Mouse (Mus musculus): ENCODE measurements around the gene Bcap31.
"Not testable (repeated sequence)": the region's sequence is repeated elsewhere in the genome, so short reads cannot be mapped to it uniquely, and the experiment has no call there.

Bcap31 gene

DNA sequence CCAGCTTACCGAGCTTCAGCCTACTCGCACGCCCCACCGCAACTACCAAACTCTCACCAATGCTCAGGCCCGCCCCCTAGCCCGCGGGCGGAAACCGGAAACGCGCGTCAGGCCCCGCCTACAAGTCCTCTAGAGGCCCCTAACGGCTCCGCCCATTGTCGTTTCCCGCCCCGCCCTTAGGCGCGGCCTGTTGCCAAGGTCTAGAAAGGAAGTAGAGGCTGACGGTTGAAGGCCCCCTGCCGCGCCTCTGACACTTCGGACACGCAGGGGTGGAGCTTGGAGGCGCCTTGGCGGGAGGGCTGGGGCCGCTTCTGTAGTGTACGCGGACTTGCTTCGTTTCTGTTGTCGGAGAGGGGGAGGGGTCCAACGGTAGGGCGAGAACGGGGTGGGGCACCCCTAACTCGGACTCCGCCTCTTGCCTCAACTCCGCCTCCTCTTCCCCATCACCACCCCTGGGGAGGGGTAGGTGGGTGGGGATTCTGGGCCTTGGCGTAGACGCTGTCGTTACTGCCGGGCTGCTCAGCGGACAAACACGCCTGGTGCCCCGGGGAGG is at the start of gene Bcap31, which contains the start of gene Abcd1:
Gene Bcap31, minus strand, starts transcription at position 67 of the 553 bp plus-strand sequence.
Gene Abcd1, plus strand, starts transcription at position 489 of the 553 bp plus-strand sequence.
- DNase-seq, result peak; percentile 95

DNA sequence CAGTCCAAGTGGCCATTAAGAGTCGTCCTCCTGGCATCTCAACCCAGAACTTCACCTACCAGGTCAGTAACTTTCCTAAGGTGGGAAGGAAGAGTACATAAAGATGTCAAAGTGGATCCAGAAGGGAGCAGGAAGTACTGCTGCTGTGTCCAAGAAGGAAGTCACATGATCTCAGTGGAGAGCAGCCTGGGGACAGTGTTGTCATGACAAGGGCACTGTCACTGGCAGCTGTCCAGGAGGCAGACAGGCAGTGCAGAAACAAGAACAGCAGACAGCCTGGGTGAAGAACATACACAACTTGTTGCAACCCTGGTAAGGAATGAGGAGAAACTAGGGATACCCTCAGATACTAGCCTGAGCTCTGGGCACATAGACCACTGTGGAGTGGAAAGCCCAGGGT is 49.3 kb upstream of the Bcap31 start:
- DNase-seq, result peak; percentile 70

DNA sequence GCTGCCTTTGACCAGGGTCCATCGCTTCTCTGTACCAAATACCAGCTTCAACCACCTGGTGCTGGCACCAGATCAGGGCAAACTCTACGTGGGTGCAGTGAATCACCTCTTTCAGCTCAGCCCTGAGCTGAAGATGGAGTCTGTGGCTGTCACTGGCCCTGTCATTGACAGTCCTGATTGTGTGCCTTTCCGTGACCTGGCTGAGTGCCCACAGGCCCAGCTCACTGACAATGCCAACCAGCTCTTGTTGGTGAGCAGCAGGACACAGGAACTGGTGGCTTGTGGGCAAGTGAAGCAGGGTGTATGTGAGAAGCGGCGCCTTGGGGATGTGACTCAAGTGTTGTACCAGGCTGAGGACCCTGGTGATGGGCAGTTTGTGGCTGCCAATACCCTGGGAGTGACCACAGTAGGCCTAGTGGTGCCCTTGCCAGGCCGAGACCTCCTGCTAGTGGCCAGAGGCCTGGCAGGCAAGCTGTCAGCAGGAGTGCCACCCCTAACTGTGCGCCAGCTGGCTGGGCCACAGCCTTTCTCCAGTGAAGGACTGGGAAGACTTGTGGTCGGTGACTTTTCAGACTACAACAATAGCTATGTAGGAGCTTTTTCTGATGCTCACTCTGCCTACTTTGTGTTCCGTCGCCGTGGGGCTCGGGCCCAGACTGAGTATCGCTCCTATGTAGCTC is 42.8 kb upstream of the Bcap31 start:
- no peak for DNase-seq

DNA sequence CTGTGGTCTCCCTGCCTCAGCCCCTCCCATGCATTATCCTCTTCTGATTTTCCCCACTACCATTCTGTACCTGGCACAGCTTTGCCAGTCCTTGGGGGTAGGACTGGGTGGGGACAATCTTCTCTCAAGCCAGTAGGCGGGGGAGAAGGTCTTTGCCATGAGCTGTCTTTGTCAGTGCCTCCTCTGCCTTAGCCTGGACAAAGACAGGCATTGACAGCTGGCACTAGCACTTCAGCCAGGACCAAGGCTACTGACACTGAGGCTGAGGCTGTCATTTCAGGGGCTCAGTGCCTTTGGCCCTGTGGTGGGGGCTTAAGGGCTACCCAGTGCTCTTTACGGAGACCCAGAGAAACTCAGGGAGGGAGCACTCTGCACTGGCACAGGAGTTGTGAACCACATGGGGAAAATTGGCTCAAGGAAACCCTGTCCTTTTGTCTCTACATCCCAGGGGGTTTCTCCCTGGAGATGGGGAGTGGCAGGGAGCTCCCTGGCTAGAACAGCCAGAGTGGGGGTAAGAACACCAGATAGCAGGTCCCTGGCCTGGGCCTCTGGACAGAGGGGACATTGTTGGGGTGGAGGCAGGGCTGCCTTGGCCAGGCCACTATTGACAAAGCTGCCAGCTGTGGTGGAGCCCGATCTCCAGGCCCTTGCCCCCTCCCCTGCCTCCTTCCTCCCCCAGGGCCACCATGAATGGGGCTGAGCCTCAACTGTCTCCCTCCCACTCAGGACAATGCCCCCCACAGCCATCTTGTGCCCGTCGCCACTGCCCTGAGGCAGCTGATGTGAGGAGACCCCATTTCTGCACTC is 40.6 kb upstream of the Bcap31 start, which contains the start of gene Plxnb3:
Gene Plxnb3, plus strand, starts transcription at position 757 of the 807 bp plus-strand sequence.
- DNase-seq, result no peak

- no peak for DNase-seq
These were observed 33.0 kb upstream of the Bcap31 start for GRCm38 (mm10) chrX:73748977-73749376.

GRCm38 (mm10) chrX:73744774-73745481 is 29.0 kb upstream of the Bcap31 start:
- DNase-seq, result no peak

- DNase-seq, result not testable (repeated sequence)
These were observed 23.9 kb upstream of the Bcap31 start for GRCm38 (mm10) chrX:73739841-73740240.

- DNase-seq, result no peak
These were observed 23.2 kb upstream of the Bcap31 start for GRCm38 (mm10) chrX:73739151-73739550.

- DNase-seq, result no peak
These were observed 22.2 kb upstream of the Bcap31 start for GRCm38 (mm10) chrX:73738155-73738554.

DNA sequence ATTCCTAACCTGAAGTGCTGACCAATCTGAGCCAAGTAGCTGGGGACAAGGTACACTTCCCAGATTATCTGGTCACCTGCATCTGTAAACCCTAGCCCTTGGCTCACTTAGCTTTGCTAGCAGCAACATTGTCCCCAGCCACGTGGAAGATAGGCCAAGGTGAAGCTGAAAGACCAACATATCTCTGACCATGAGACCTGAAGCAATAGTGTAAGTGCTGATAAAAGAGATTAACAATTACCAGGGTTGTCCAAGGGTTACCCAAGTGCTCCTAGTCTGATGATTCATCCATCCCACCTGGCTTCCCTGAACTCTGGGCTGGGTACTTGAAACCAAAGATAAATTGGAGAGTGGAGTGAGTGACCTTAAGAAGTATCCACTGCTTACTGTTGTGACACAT is 14.9 kb upstream of the Bcap31 start:
- no peak for DNase-seq

- peak; percentile 60 for DNase-seq
These were observed 2.8 kb upstream of the Bcap31 start for GRCm38 (mm10) chrX:73718686-73719362.

DNA sequence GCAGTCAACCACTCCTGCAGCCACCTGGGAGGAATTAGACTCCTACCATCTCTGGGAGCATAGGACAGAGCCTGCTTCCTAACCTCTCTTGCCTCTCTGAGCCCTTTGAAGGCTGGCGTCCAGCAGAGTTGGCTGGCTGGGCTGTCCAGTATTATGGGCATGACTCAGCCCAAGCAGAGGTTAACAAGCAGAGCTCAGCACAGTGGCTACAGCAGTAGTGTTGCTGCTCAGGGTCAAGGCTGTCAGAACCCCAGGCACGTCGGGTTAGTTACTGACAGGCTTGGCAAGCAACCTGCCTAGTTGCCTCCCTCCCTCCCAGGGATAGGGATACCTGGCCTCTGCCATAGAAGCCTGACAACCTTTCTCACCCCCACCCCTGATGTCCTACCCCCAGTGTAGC is 2.3 kb upstream of the Bcap31 start:
- DNase-seq, result peak; percentile 2

GRCm38 (mm10) chrX:73717667-73718066 is 1.7 kb upstream of the Bcap31 start:
- peak; percentile 19 for DNase-seq

DNA sequence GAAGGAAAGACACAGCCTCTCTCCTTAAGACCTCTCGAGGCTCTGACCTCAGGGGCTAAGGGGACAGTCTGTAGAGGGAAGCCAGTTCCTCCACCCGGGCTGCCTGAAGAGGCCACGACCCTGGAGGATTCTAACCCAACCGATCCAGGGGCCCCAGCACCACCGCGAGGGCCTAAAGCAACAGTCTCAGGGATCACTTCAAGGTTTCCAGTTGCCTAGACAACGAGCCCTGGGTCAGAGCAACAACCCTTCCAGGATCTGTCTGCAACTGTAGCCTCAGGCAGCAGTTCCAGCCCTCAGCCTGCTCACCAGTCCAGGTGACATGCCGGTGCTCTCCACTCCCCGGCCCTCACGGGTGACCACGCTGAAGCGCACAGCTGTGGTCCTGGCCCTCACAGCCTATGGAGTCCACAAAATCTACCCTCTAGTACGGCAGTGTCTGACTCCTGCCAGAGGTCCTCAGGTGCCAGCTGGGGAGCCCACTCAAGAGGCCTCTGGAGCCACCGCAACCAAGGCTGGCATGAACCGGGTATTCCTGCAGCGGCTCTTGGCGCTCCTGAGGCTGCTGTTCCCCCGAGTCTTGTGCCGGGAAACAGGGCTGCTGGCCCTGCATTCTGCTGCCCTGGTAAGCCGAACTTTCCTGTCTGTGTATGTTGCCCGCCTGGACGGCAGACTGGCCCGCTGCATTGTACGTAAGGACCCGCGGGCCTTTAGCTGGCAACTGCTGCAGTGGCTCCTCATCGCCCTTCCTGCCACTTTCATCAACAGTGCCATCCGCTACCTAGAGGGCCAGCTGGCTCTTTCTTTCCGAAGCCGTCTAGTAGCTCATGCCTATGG is 952 bp upstream of the Bcap31 start:
- DNase-seq, result peak; percentile 2

DNA sequence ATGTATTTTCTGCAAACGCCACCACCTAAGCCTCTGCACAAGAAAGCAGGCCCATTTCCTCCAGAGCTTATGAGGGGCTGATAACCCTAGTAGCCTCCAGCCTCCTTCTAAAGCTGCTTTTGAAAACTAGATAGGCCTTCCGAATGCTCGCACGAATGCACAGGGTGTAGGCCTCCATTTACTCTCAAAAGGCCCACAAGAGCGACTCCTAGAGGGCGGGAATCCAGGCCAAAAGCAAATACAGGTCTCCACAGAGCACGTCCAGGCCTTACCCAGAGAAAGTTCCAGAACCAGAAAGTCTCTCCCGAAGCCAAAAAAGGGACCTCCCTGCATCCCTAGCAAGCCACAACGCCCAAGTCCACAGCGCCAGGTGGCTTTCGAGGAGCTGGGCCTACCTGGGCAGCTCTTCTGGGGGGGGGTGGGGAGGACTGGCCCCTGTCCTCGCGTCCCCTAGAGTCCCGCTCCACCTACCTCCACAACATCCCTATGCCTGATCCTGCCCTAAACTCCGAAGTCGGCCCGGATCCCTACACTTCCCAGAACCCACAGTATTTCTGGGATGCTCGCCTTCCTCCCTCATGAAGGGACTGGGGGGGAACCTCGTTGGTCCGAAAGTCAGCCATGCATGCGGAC is 383 bp downstream of the Bcap31 start:
- peak; percentile 43 for DNase-seq

DNA sequence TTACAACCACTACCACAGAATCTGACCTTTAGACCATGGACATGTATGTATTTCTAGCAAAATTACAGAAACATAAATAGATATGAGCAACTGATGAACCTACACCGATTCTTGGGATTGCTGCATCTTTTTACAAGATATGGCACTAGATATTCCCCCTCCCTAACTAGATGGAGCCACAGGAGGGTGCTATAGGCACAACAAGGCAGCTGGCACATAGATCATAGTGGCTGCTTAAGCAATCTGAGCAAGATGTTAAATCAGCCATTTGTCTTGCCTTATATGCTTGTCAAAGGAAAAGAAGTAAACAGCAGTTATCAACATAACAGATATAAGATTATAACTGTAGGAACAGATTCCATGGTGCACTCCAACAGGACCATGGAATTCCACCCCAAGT is 15.5 kb downstream of the Bcap31 start:
- DNase-seq, result no peak

GRCm38 (mm10) chrX:73690917-73691629 is 24.9 kb downstream of the Bcap31 start:
- peak; percentile 61 for DNase-seq

- DNase-seq, result peak; percentile 1
These were observed 30.3 kb downstream of the Bcap31 start for GRCm38 (mm10) chrX:73685629-73686028.

- no peak for DNase-seq
These were observed 31.0 kb downstream of the Bcap31 start for GRCm38 (mm10) chrX:73684978-73685377.

DNA sequence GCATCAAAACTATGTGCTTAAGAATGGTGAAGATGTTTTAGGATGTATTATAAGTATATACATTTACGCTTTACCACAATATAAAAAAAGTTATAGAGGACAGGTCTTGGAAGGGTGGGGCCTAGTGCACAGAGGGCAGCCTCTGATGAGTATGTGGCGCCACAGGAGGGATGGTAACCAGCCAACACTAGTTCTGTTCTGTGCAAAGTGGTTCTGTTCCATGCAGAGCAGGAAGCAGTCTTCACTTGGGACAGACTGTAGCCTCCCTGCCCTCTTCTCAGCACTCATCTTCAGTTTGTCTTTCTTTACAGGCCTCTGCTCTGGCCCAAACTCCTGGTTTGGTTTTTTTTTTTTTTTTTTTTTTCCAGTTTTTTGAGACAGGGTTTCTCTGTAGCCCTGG is 31.8 kb downstream of the Bcap31 start:
- no peak for DNase-seq

Measured in lung, postnatal 14 days (tissue).